Mouse (Mus musculus): ENCODE data around the gene Irf6. TPM values are rescaled to one million over a fixed set of nuclear protein-coding genes. Genes with fewer than 3 reads are reported as not detected.

Gene Irf6
- polyA plus RNA-seq, 1 experiment from 2014 or later, result 9.7 TPM

GRCm38 (mm10) chr1:193129321-193129720 lies 23.6 kb upstream of the Irf6 start:
- ATAC-seq (no peak), DNase-seq (no peak)
- no peak for TF ChIP-seq CTCF (IDR thresholded peaks at IDR 0.05; ENCODE audit: low read depth)
- TF ChIP-seq EP300 (IDR thresholded peaks at IDR 0.05; ENCODE audit: low read depth), result no peak
- H3K4me2 ChIP-seq (ENCODE audit: low read depth, low read length), result peak overlapping the region; percentile 76
- H3K27ac ChIP-seq (ENCODE audit: low read depth), result no peak overlapping the region
- 19% methylated on average over 5 of the region's 5 CpGs for WGBS (ENCODE audit: insufficient replicate concordance)
- no peaks in the 10 kb centered on the region for H3K9me3 ChIP-seq (ENCODE audit: low read length)
- peaks cover 19% of the 10 kb centered on the region for H3K36me3 ChIP-seq (replicated peaks; ENCODE audit: insufficient read depth, low read length)
- H3K9ac ChIP-seq (replicated peaks), result peak overlapping the region; percentile 77
- H3K4me1 ChIP-seq (ENCODE audit: insufficient read depth), result 0 out of 2 replicates have a peak, but pooled peaks cover 10% of the 10 kb centered on the region
- H3K4me3 ChIP-seq (ENCODE audit: low read depth, low read length), result peak overlapping the region; percentile 66
- no peaks in the 10 kb centered on the region for H3K27me3 ChIP-seq (ENCODE audit: insufficient read depth, low read length)

- peak; percentile 100 for DNase-seq
- Histone ChIP-seq H3K4me3 (ENCODE audit: low read depth, low read length) (peak within 1 kb of the TSS; percentile 66), H3K9me3 (ENCODE audit: low read length) (no peaks in the 10 kb centered on the region), H3K27me3 (ENCODE audit: insufficient read depth, low read length) (no peaks in the 10 kb centered on the region), H3K27ac (ENCODE audit: low read depth) (peak within 1 kb of the TSS; percentile 56), H3K9ac (replicated peaks) (peak within 1 kb of the TSS; percentile 77), H3K4me1 (ENCODE audit: insufficient read depth) (0 out of 2 replicates have a peak, but pooled peaks cover 10% of the 10 kb centered on the region), H3K36me3 (replicated peaks; ENCODE audit: insufficient read depth, low read length) (peaks cover 17% of the 10 kb centered on the region), H3K4me2 (ENCODE audit: low read depth, low read length) (peak within 1 kb of the TSS; percentile 76)
- TF ChIP-seq CTCF (IDR thresholded peaks at IDR 0.05; ENCODE audit: low read depth) (peak; percentile 100), EP300 (IDR thresholded peaks at IDR 0.05; ENCODE audit: low read depth) (peak; percentile 43; the same call in 1 of the 2 replicates)
- ATAC-seq, result peak; percentile 95
- WGBS (ENCODE audit: insufficient replicate concordance), result under 1% methylated on average over 61 of the region's 61 CpGs
Measured at GRCm38 (mm10) chr1:193129786-193130455, 23.0 kb upstream of the Irf6 start, which contains the start of gene Diexf. Gene Diexf (minus strand): TSS chr1:193130272.

- Histone ChIP-seq H3K9ac (replicated peaks) (no peak overlapping the region), H3K4me3 (ENCODE audit: low read depth, low read length) (peak overlapping the region; percentile 66), H3K9me3 (ENCODE audit: low read length) (no peaks in the 10 kb centered on the region), H3K4me1 (ENCODE audit: insufficient read depth) (0 out of 2 replicates have a peak, but pooled peaks cover 10% of the 10 kb centered on the region), H3K27ac (ENCODE audit: low read depth) (peak overlapping the region; percentile 56), H3K36me3 (replicated peaks; ENCODE audit: insufficient read depth, low read length) (peaks cover 15% of the 10 kb centered on the region), H3K4me2 (ENCODE audit: low read depth, low read length) (peak overlapping the region; percentile 65), H3K27me3 (ENCODE audit: insufficient read depth, low read length) (no peaks in the 10 kb centered on the region)
- TF ChIP-seq EP300 (IDR thresholded peaks at IDR 0.05; ENCODE audit: low read depth) (0 out of 2 replicates have a peak, but pooled peaks have one; percentile 0), CTCF (IDR thresholded peaks at IDR 0.05; ENCODE audit: low read depth) (no peak)
- 0 out of 2 replicates have a peak, but pooled peaks have one; percentile 1 for ATAC-seq
- no peak for DNase-seq
- 35% methylated on average over 11 of the region's 11 CpGs for WGBS (ENCODE audit: insufficient replicate concordance)
Measured at GRCm38 (mm10) chr1:193130456-193130825, 22.5 kb upstream of the Irf6 start.

- Histone ChIP-seq H3K36me3 (replicated peaks; ENCODE audit: insufficient read depth, low read length) (peaks cover 15% of the 10 kb centered on the region), H3K4me1 (ENCODE audit: insufficient read depth) (0 out of 2 replicates have a peak, but pooled peaks cover 10% of the 10 kb centered on the region), H3K27me3 (ENCODE audit: insufficient read depth, low read length) (no peaks in the 10 kb centered on the region), H3K4me2 (ENCODE audit: low read depth, low read length) (peak overlapping the region; percentile 65), H3K27ac (ENCODE audit: low read depth) (peak overlapping the region; percentile 56), H3K4me3 (ENCODE audit: low read depth, low read length) (no peak overlapping the region), H3K9ac (replicated peaks) (no peak overlapping the region), H3K9me3 (ENCODE audit: low read length) (no peaks in the 10 kb centered on the region)
- DNase-seq (no peak), ATAC-seq (no peak; the same call in 1 of the 2 replicates)
- WGBS (ENCODE audit: insufficient replicate concordance), result 66% methylated on average over 8 of the region's 8 CpGs
- TF ChIP-seq EP300 (IDR thresholded peaks at IDR 0.05; ENCODE audit: low read depth), result no peak
- no peak for TF ChIP-seq CTCF (IDR thresholded peaks at IDR 0.05; ENCODE audit: low read depth)
Measured at GRCm38 (mm10) chr1:193130839-193131238, 22.1 kb upstream of the Irf6 start.

- no peak for ATAC-seq
- Histone ChIP-seq H3K9ac (replicated peaks) (no peak overlapping the region), H3K4me2 (ENCODE audit: low read depth, low read length) (no peak overlapping the region), H3K27ac (ENCODE audit: low read depth) (peak overlapping the region; percentile 56), H3K4me3 (ENCODE audit: low read depth, low read length) (no peak overlapping the region), H3K36me3 (replicated peaks; ENCODE audit: insufficient read depth, low read length) (peaks cover 15% of the 10 kb centered on the region), H3K9me3 (ENCODE audit: low read length) (no peaks in the 10 kb centered on the region), H3K27me3 (ENCODE audit: insufficient read depth, low read length) (no peaks in the 10 kb centered on the region), H3K4me1 (ENCODE audit: insufficient read depth) (0 out of 2 replicates have a peak, but pooled peaks cover 10% of the 10 kb centered on the region)
- 65% methylated on average over 6 of the region's 6 CpGs for WGBS (ENCODE audit: insufficient replicate concordance)
- TF ChIP-seq CTCF (IDR thresholded peaks at IDR 0.05; ENCODE audit: low read depth) (no peak), EP300 (IDR thresholded peaks at IDR 0.05; ENCODE audit: low read depth) (no peak)
- no peak for DNase-seq
Measured at GRCm38 (mm10) chr1:193131311-193131948, 21.5 kb upstream of the Irf6 start.

- H3K36me3 ChIP-seq (replicated peaks; ENCODE audit: insufficient read depth, low read length), result peaks cover 8% of the 10 kb centered on the region; the same call in 1 of the 2 replicates
- no peaks in the 10 kb centered on the region for H3K27me3 ChIP-seq (ENCODE audit: insufficient read depth, low read length)
- no peak overlapping the region for H3K4me2 ChIP-seq (ENCODE audit: low read depth, low read length)
- H3K4me1 ChIP-seq (ENCODE audit: insufficient read depth), result 0 out of 2 replicates have a peak, but pooled peaks cover 10% of the 10 kb centered on the region
- ATAC-seq (no peak), DNase-seq (no peak)
- H3K4me3 ChIP-seq (ENCODE audit: low read depth, low read length), result no peak overlapping the region
- H3K27ac ChIP-seq (ENCODE audit: low read depth), result no peak overlapping the region
- H3K9me3 ChIP-seq (ENCODE audit: low read length), result no peaks in the 10 kb centered on the region
- no peak overlapping the region for H3K9ac ChIP-seq (replicated peaks)
- TF ChIP-seq EP300 (IDR thresholded peaks at IDR 0.05; ENCODE audit: low read depth) (no peak), CTCF (IDR thresholded peaks at IDR 0.05; ENCODE audit: low read depth) (no peak)
Measured at GRCm38 (mm10) chr1:193132385-193132784, 20.5 kb upstream of the Irf6 start.

All from liver, postnatal 0 days (tissue).